Mouse (Mus musculus): ENCODE data around the gene Immp2l.

DNA sequence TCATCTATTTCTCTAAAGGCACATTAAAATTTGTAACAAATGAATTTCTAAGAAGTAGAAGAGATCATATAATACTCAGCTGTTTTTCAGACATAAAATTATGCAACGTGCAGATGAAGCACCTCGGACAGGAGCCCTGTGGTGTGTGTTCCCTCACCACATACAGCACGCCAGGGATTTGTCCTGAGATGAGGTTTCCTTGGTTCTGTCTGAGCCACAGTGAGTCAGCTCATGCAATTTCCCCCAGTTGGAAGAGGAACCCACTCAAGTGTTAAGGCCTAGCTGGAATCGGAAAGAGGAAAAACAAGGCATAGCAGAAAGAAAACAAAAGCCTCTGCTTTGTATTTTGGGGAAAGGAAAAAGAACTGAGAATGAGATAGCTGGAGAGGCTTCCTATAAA is 484.7 kb downstream of the Immp2l start:
- no peak for TF ChIP-seq CTCF (IDR thresholded peaks at IDR 0.05; ENCODE audit: extremely low read depth, insufficient read length, insufficient replicate concordance, low read depth, low read length)
- TF ChIP-seq POLR2A (IDR thresholded peaks at IDR 0.05; ENCODE audit: low read depth, low read length), result no peak

All from small intestine, adult 2 months (tissue).